Mouse (Mus musculus): ENCODE measurements around the gene Twf2. TPM values are rescaled to one million over a fixed set of nuclear protein-coding genes. Genes with fewer than 3 reads are reported as not detected.

Twf2 gene
- polyA plus RNA-seq, 1 experiment from 2014 or later: 56.6 TPM

DNA sequence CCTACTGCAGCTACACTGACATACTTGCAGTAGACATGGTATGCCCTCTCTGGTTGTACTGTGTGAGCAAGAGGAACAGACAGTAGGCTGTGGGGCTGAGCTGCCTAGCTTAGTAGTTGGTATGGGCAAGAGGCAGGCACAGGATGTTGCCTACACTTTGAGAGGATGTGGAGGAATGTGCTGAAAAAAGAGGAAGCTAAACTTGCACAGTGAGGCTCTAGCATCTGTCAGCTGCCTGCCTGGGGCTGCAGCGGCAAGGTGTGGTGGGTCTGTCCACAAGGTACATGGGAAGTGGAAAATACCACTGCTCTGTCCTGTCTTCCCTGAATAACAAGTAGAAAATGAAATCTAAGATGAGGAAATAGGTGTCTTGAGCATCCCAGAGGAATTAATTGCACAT is 9.9 kb upstream of the Twf2 start:
- H3K9ac ChIP-seq (replicated peaks; ENCODE audit: low read depth, low read length): no peak overlapping the region
- 89% methylated on average over 1 of the region's 1 CpGs for WGBS
- H3K36me3 ChIP-seq (ENCODE audit: control insufficient read depth, insufficient read depth): peaks cover 31% of the 10 kb centered on the region
- H3K4me3 ChIP-seq (replicated peaks; ENCODE audit: low read length): no peak overlapping the region
- H3K27ac ChIP-seq (ENCODE audit: low read length): no peak overlapping the region
- H3K9me3 ChIP-seq (ENCODE audit: control insufficient read depth, low read length): no peaks in the 10 kb centered on the region
- peaks cover 3% of the 10 kb centered on the region; the same call in 1 of the 2 replicates for H3K4me1 ChIP-seq (replicated peaks; ENCODE audit: control insufficient read depth, insufficient read depth, low read length)
- no peaks in the 10 kb centered on the region for H3K27me3 ChIP-seq (replicated peaks; ENCODE audit: control insufficient read depth, insufficient read depth, low read length)
- no peak overlapping the region for H3K4me2 ChIP-seq (ENCODE audit: low read length)
- no peak for ATAC-seq

DNA sequence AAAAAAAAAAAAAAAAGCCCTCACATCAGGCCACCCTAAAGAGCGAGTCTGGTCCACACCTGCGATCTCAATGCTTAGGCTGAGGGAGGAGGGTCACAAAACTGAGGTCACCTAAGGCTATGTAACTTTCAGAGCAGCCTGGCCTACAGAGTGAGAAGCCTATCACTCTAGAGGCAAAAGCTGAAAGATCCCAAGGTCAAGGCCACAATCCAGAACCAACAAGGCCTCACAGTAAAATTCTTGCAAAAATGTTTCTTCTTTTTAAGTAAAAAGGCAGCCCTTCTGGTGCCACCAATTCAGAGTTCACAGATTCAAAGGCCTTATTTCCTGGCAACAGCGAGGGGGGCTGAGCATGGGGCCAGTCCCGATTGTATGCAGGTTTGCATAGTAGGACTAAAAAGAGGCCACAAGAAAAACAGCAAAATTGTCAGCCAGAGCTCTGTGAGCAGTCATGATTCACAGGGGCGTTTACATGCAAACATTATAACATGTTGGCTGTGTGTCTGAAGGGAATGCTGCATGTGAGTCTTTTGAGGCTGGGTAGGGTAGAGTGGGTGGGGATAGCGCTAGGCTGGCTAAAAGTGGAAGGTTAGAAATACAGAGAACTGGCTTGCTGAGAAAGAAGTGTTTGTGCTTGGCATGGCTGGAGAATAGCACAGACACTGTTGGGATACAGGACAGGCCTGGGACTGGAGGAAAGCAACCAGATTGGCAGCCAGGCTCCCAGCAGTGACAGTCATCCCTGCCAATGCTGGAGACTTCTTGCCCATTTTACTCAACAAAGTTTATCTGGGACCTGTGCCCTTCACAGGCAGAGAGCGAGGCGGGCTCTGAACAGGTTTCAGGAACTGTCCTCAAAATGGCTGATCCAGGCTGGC is 8.7 kb upstream of the Twf2 start:
- Histone ChIP-seq H3K27me3 (replicated peaks; ENCODE audit: control insufficient read depth, insufficient read depth, low read length) (no peaks in the 10 kb centered on the region), H3K9me3 (ENCODE audit: control insufficient read depth, low read length) (no peaks in the 10 kb centered on the region), H3K27ac (ENCODE audit: low read length) (no peak overlapping the region), H3K4me2 (ENCODE audit: low read length) (no peak overlapping the region), H3K9ac (replicated peaks; ENCODE audit: low read depth, low read length) (no peak overlapping the region), H3K4me1 (replicated peaks; ENCODE audit: control insufficient read depth, insufficient read depth, low read length) (peaks cover 8% of the 10 kb centered on the region), H3K4me3 (replicated peaks; ENCODE audit: low read length) (no peak overlapping the region), H3K36me3 (ENCODE audit: control insufficient read depth, insufficient read depth) (peaks cover 23% of the 10 kb centered on the region)
- ATAC-seq: no peak
- 84% methylated on average over 8 of the region's 8 CpGs for WGBS

DNA sequence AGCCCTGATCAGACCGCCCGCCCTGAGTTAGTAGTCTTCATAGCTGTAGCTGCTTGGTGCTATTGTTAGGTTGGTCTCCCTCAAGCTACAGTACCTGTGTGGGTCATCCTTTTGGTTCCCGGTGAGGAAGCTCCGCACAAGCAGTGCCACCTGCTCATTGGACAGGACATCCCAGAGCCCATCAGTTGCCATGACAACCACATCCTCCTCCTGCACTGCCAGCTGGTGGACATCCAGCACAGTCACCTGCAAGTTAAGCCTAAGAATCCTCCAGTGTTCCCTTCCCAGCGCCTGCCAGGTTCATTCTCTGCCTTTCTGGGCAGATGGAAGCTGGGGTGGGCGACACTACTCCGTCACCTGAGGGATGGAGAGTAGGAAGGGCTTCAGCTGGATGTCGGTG is 7.2 kb upstream of the Twf2 start:
- Histone ChIP-seq H3K9ac (replicated peaks; ENCODE audit: low read depth, low read length) (no peak overlapping the region), H3K4me3 (replicated peaks; ENCODE audit: low read length) (no peak overlapping the region), H3K4me1 (replicated peaks; ENCODE audit: control insufficient read depth, insufficient read depth, low read length) (peaks cover 8% of the 10 kb centered on the region), H3K27me3 (replicated peaks; ENCODE audit: control insufficient read depth, insufficient read depth, low read length) (no peaks in the 10 kb centered on the region), H3K27ac (ENCODE audit: low read length) (no peak overlapping the region; the same call in 1 of the 2 replicates), H3K4me2 (ENCODE audit: low read length) (no peak overlapping the region), H3K9me3 (ENCODE audit: control insufficient read depth, low read length) (no peaks in the 10 kb centered on the region), H3K36me3 (ENCODE audit: control insufficient read depth, insufficient read depth) (peaks cover 10% of the 10 kb centered on the region)
- 76% methylated on average over 8 of the region's 8 CpGs for WGBS
- no peak for ATAC-seq

DNA sequence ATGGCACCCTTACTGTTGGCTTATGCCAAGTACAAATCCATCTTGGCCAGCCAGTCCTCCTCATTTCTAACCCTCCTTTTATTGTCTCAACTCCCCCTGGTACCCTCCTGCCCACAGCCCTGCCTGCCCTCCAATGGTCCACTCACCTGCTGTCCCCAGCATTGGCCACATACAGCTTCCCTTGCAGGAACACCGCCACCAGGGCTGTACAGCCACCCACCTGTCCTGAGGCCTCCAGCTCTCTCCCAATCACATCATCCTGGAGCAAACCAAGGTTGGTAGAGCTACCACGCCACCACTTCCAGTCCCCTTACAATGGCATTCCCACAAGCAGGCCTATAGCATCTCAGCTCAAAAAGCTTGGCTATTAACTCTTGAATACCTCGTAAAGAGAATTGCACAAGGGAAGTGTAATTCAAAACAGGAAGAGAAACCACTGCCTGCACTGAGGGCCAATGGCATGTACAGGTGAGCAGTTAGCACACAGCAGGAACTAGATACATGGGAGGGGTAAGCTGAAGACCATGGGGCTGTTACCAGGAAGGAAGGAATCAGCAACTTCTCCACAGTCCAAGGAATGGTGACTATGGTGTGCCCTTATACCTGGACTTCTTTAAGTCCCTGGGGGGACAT is 5.7 kb upstream of the Twf2 start:
- Histone ChIP-seq H3K9ac (replicated peaks; ENCODE audit: low read depth, low read length) (no peak overlapping the region), H3K27ac (ENCODE audit: low read length) (no peak overlapping the region), H3K9me3 (ENCODE audit: control insufficient read depth, low read length) (no peaks in the 10 kb centered on the region), H3K27me3 (replicated peaks; ENCODE audit: control insufficient read depth, insufficient read depth, low read length) (no peaks in the 10 kb centered on the region), H3K36me3 (ENCODE audit: control insufficient read depth, insufficient read depth) (no peaks in the 10 kb centered on the region), H3K4me2 (ENCODE audit: low read length) (no peak overlapping the region), H3K4me3 (replicated peaks; ENCODE audit: low read length) (no peak overlapping the region), H3K4me1 (replicated peaks; ENCODE audit: control insufficient read depth, insufficient read depth, low read length) (peaks cover 8% of the 10 kb centered on the region)
- ATAC-seq: no peak
- WGBS: 86% methylated on average over 3 of the region's 3 CpGs

DNA sequence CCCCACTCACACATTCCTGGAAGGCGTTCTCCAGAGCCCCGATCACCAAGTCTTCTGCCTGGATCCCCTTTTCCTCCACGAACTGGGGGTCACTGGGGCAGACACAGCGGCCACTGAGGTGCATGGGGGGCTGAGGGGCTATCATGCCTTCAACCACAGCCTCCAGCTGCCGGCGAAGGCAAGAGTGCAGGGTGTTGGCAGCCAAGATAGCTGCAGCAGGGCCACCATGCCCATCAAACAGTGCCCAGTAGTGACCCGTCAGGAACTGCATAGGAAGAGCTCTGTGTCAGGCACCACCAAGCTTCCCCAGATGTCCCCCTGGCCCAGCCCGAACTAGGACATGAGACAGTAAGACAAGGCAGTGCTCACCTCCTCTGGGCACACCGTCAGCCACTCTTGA is 5.2 kb upstream of the Twf2 start:
- no peaks in the 10 kb centered on the region for H3K27me3 ChIP-seq (replicated peaks; ENCODE audit: control insufficient read depth, insufficient read depth, low read length)
- no peaks in the 10 kb centered on the region for H3K36me3 ChIP-seq (ENCODE audit: control insufficient read depth, insufficient read depth)

DNA sequence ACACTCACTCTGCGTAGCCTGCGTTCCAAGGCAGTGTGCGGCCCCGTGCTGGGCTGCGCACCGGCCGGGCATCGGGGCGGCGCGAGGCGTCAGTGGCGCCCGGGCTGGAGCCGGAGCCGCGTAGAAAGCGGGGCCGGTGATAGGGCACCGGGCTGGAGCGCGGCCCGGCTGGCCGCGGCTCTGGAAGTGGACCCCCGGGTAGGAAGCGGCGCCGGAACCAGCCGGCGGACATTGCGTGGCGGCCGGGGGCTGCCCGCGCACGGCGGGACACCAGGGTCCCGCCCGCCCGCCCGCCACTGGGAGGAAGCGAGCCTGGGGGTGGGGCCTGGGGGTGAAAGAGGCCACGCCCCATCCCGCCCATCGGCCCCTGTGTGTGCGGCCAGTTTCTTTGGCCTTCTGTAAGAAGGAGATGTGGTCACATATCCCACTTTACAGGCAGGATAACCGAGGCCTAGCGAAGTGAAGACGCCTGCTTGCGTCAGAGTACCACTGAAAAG is 3.9 kb upstream of the Twf2 start:
- under 1% methylated on average over 48 of the region's 51 CpGs for WGBS

More for the DNA sequence above, 5.2 kb upstream of the Twf2 start:
- Histone ChIP-seq H3K4me2 (ENCODE audit: low read length) (no peak overlapping the region), H3K4me3 (replicated peaks; ENCODE audit: low read length) (no peak overlapping the region), H3K9me3 (ENCODE audit: control insufficient read depth, low read length) (no peaks in the 10 kb centered on the region), H3K9ac (replicated peaks; ENCODE audit: low read depth, low read length) (no peak overlapping the region), H3K27ac (ENCODE audit: low read length) (no peak overlapping the region), H3K4me1 (replicated peaks; ENCODE audit: control insufficient read depth, insufficient read depth, low read length) (peaks cover 8% of the 10 kb centered on the region)
- no peak for ATAC-seq
- WGBS: 91% methylated on average over 9 of the region's 9 CpGs

DNA sequence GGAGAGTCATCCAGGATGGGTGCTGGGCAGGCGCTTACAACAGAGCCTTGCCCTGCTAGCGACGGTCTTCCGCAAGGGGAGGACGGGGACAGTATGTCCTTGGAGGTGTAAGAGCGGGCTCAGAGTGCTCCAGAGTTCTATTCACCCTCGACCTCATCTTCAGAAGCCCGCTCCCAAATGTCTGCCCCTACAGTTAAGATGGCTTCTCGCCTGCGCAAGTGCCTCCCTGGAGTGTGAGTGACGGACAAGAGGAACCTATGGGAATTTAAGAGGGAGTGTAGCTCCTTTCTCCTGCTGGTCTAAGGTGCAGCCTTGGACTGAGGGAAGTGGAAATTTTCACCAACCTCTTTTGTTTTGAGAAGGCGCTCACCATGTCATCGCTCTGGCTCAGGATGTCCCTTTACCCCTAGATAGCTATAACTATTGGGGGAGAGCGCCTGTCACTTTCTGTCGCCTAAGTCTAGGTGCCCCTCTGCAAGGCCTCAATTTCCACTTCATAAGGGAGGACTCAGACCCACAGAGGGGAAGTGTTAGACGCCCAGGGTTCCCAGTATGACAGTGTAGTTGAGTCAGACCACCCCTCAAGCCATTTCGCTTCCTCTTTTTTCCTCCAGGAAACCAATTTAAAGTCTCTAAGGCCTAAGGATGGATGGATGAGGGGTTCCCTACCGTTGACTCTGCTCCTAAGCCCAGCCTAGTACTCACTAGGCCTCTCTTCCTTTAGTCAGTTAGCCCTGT is 3.2 kb upstream of the Twf2 start, which contains the start of gene Ppm1m:
Gene Ppm1m (minus strand): TSS at position 212 of the 738 bp plus-strand sequence.
- no peak for ATAC-seq
- WGBS: 44% methylated on average over 18 of the region's 18 CpGs
- H3K36me3 ChIP-seq (ENCODE audit: control insufficient read depth, insufficient read depth): no peaks in the 10 kb centered on the region

More for the DNA sequence above, 3.9 kb upstream of the Twf2 start:
- peak overlapping the region; percentile 68 for H3K9ac ChIP-seq (replicated peaks; ENCODE audit: low read depth, low read length)
- H3K4me3 ChIP-seq (replicated peaks; ENCODE audit: low read length): peak overlapping the region; percentile 56
- no peak overlapping the region for H3K27ac ChIP-seq (ENCODE audit: low read length)
- H3K36me3 ChIP-seq (ENCODE audit: control insufficient read depth, insufficient read depth): no peaks in the 10 kb centered on the region
- peak; percentile 18; the same call in 1 of the 2 replicates for ATAC-seq
- H3K4me1 ChIP-seq (replicated peaks; ENCODE audit: control insufficient read depth, insufficient read depth, low read length): peaks cover 16% of the 10 kb centered on the region
- no peaks in the 10 kb centered on the region for H3K9me3 ChIP-seq (ENCODE audit: control insufficient read depth, low read length)
- peak overlapping the region; percentile 80 for H3K4me2 ChIP-seq (ENCODE audit: low read length)
- H3K27me3 ChIP-seq (replicated peaks; ENCODE audit: control insufficient read depth, insufficient read depth, low read length): no peaks in the 10 kb centered on the region

DNA sequence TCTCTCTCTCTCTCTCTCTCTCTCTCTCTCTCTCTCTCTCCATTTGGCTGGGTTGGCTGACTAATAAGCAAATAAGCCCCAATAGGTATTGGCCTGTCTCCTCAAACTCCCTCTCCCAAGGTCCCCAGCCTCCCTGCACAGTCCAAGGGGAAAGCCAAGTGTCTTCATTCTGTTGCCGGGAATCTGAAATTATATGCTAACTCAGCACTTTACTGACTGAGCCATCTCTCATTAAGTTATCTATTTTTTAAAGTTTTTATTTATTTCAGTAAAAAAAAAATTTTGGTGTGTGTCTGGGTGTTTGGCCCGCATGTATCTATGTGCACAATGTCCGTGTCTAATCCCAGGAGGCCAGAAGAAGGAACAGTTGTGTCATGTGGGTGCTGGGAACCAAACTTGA is 1.0 kb upstream of the Twf2 start:
- peaks cover 28% of the 10 kb centered on the region for H3K4me1 ChIP-seq (replicated peaks; ENCODE audit: control insufficient read depth, insufficient read depth, low read length)

More for the DNA sequence above, 3.2 kb upstream of the Twf2 start, which contains the start of gene Ppm1m:
- Histone ChIP-seq H3K4me1 (replicated peaks; ENCODE audit: control insufficient read depth, insufficient read depth, low read length) (peaks cover 23% of the 10 kb centered on the region), H3K4me3 (replicated peaks; ENCODE audit: low read length) (peak within 1 kb of the TSS; percentile 56), H3K9ac (replicated peaks; ENCODE audit: low read depth, low read length) (peak within 1 kb of the TSS; percentile 68), H3K4me2 (ENCODE audit: low read length) (peak within 1 kb of the TSS; percentile 80), H3K27ac (ENCODE audit: low read length) (no peak within 1 kb of the TSS), H3K27me3 (replicated peaks; ENCODE audit: control insufficient read depth, insufficient read depth, low read length) (no peaks in the 10 kb centered on the region), H3K9me3 (ENCODE audit: control insufficient read depth, low read length) (no peaks in the 10 kb centered on the region)

More for the DNA sequence above, 1.0 kb upstream of the Twf2 start:
- H3K27ac ChIP-seq (ENCODE audit: low read length): no peak overlapping the region
- no peaks in the 10 kb centered on the region for H3K27me3 ChIP-seq (replicated peaks; ENCODE audit: control insufficient read depth, insufficient read depth, low read length)
- H3K4me2 ChIP-seq (ENCODE audit: low read length): peak overlapping the region; percentile 81
- H3K36me3 ChIP-seq (ENCODE audit: control insufficient read depth, insufficient read depth): no peaks in the 10 kb centered on the region
- H3K9me3 ChIP-seq (ENCODE audit: control insufficient read depth, low read length): no peaks in the 10 kb centered on the region
- H3K9ac ChIP-seq (replicated peaks; ENCODE audit: low read depth, low read length): no peak overlapping the region
- H3K4me3 ChIP-seq (replicated peaks; ENCODE audit: low read length): no peak overlapping the region; the same call in 1 of the 2 replicates
- WGBS: 85% methylated on average over 3 of the region's 3 CpGs
- no peak for ATAC-seq

Data from forebrain, embryonic 16.5 days (tissue).